Mouse (Mus musculus) limb, embryonic 13.5 days (tissue): Measurements from ENCODE around the gene Crct1. TPM values are rescaled to one million over a fixed set of nuclear protein-coding genes. Genes with fewer than 3 reads are reported as not detected.

Source experiments
- ATAC-seq: fragments of 200-750 bp; cut with Nextera tagmentation; 2 replicates; pipeline ENCODE4 v1.8.0; 2017; ENCODE audit warnings: low read depth, moderate number of reproducible peaks, moderate TSS enrichment; ENCODE audit not compliant: low FRiP score
- H3K27ac ChIP-seq: fragments of 300-500 bp; sonication (generic); 2 replicates; pipeline ENCODE4 v1.5.1; 2015; ENCODE audit warnings: inconsistent platforms, mild to moderate bottlenecking, moderate library complexity
- H3K27me3 ChIP-seq: fragments of 300-500 bp; sonication (generic); 2 replicates; pipeline ENCODE4 v1.6.1; 2015; ENCODE audit warnings: mild to moderate bottlenecking, inconsistent platforms
- H3K36me3 ChIP-seq: fragments of 300-500 bp; sonication (generic); 2 replicates; pipeline ENCODE4 v1.6.1; 2015; ENCODE audit warnings: inconsistent platforms, mild to moderate bottlenecking, moderate library complexity
- H3K4me1 ChIP-seq: fragments of 300-500 bp; sonication (generic); 2 replicates; pipeline ENCODE4 v1.6.1; 2015; ENCODE audit warnings: inconsistent platforms
- H3K4me2 ChIP-seq: fragments of 300-500 bp; sonication (generic); replicated peaks from 2 replicates; pipeline ENCODE4 v1.6.1; 2015; ENCODE audit warnings: inconsistent platforms, mild to moderate bottlenecking, moderate library complexity
- H3K4me3 ChIP-seq: fragments of 300-500 bp; sonication (generic); 2 replicates; pipeline ENCODE4 v1.5.1; 2015; ENCODE audit warnings: moderate library complexity, mild to moderate bottlenecking, inconsistent platforms
- H3K9ac ChIP-seq: fragments of 300-500 bp; sonication (generic); 2 replicates; pipeline ENCODE4 v1.6.1; 2015; ENCODE audit warnings: mild to moderate bottlenecking, inconsistent platforms
- H3K9me3 ChIP-seq: fragments of 300-500 bp; sonication (generic); 2 replicates; pipeline ENCODE4 v1.6.1; 2016; ENCODE audit warnings: inconsistent platforms
- WGBS: fragments of 180-500 bp; shearing (Covaris S2); methylation state at CpG from one replicate; pipeline ENCODE4 v1.1.7; 2015; 5-methylcytosine and 5-hydroxymethylcytosine counted together
- polyA plus RNA-seq: library from polyadenylated mRNA; unstranded; fragments of >200 nt; fragmentation: Nextera tagmentation; extraction: Ambion mirVana; gene quantifications from 2 replicates; pipeline ENCODE4 v1.2.1, GENCODE M21; 2015

The Crct1 gene
- 0.42 and 1.0 TPM in 2 replicates for polyA plus RNA-seq

DNA sequence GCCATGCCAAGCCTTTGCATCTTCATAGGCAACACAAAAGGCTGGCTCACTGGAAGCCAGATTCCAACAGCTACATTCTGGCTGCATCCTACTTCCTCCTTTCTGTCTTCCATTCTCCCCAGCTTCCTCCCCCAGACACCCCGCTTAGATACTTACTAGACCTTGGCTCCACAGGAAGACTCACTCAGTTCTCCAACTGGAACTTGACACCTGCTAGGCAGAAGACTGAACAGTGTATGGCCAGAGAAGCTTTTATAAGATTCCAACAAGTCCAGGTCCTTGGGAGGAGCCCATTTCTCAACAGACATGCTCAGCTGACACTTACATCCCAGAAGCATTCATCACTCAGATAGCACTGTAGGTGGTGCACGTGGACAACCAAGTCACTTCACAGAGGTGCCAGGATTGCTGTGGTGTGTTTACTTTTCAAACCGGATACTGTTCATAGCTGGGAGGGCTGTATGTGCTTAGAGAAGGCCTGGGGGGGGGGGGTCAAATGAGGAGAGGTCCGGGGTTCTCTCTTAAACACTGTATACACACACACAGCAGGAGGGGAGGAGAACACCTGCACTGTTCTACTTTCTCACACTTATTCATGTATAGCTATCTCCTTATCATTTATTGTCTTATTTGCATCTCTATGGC, at the start of gene Crct1:
Crct1 (minus strand) TSS at position 228 of the 645 bp plus-strand sequence.
- H3K4me2 ChIP-seq: peak within 1 kb of the TSS; percentile 81
- no peak for ATAC-seq
- peaks cover 6% of the 10 kb centered on the region; the same call in 1 of the 2 replicates for H3K27me3 ChIP-seq
- 53% methylated on average over 4 of the region's 4 CpGs for WGBS
- H3K36me3 ChIP-seq: no peaks in the 10 kb centered on the region
- no peak within 1 kb of the TSS for H3K27ac ChIP-seq
- peak within 1 kb of the TSS; percentile 51 for H3K4me3 ChIP-seq
- no peaks in the 10 kb centered on the region for H3K9me3 ChIP-seq
- H3K9ac ChIP-seq: peak within 1 kb of the TSS; percentile 62
- H3K4me1 ChIP-seq: peaks cover 6% of the 10 kb centered on the region; the same call in 1 of the 2 replicates

DNA sequence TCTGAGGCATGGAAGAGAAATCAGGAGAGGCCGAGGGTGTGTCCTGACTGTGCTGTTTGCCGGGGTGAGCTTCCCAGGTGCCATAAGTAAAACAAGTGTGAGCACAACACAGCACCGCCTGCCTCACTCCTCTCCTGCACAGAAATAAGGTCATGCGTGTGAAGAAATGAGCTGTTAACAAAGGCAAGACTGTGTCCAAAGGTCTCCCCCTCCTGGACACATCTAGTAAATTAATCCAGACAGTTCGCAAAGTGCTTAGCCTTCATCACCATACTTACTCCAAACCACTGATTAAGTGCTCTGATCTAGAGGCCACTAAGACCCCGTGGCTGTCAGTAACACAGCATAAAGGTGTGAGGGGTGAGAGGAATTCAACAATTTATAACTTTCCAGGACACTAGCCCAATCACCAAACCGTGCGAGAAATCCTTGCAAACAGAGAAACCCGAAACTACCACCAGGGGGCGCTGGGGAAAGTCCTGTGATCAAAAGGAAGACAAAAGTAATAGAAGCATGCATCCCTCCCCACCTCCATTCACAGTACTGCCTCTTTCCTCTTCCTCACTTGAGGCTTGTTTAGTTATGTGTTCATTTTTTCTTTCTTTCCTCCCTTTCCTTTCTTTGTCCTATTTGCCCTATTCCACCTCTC, 37.5 kb upstream of the Crct1 start:
- no peaks in the 10 kb centered on the region for H3K4me1 ChIP-seq
- no peak overlapping the region for H3K4me2 ChIP-seq
- H3K4me3 ChIP-seq: no peak overlapping the region
- no peak overlapping the region for H3K27ac ChIP-seq
- no peak overlapping the region for H3K9ac ChIP-seq
- 51% methylated on average over 10 of the region's 10 CpGs for WGBS
- H3K27me3 ChIP-seq: no peaks in the 10 kb centered on the region
- ATAC-seq: no peak
- H3K9me3 ChIP-seq: no peaks in the 10 kb centered on the region
- no peaks in the 10 kb centered on the region for H3K36me3 ChIP-seq

DNA sequence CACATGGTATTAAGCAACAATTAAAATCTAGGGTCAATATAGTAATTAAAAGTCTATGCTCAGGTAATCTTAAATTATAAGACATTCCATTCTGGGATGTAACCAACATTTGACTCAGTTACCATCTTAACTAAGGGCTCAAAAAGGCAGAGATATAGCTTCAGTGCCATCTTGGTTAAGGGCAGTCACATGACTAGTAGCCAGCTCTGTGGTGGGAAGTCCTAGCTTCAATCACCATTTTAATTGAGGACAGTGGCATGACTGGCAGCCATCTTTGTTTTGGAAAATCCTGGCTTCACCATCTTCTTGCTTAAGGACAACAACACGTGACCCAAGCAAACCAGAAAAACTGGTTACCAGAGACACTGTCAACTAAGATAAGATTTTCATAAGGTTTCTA, 34.7 kb upstream of the Crct1 start:
- no peak overlapping the region for H3K9ac ChIP-seq
- no peak for ATAC-seq
- no peak overlapping the region for H3K27ac ChIP-seq
- H3K27me3 ChIP-seq: no peaks in the 10 kb centered on the region
- 80% methylated on average over 1 of the region's 1 CpGs for WGBS
- no peaks in the 10 kb centered on the region for H3K36me3 ChIP-seq
- no peaks in the 10 kb centered on the region for H3K4me1 ChIP-seq
- H3K4me2 ChIP-seq: no peak overlapping the region
- H3K4me3 ChIP-seq: no peak overlapping the region
- no peaks in the 10 kb centered on the region for H3K9me3 ChIP-seq

DNA sequence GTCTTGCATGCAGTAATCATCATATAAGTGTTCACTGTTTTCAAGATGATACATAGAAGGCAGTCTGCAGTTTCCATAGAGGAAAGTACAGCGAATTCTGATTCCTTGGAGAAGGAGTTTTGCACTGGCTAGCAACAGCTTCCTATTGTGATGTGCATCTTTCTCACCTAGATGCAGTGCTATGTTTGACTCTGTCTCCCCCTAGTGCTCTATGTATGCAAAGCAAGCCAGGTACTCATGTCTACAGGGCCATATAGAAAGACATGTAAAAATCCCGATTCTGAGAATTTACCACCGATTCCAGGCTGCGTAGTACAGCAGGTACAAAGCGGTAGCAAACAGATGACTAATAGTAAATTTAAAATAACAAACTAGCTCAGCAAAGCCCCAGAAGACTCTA, 16.0 kb upstream of the Crct1 start:
- 55% methylated on average over 5 of the region's 5 CpGs for WGBS
- no peaks in the 10 kb centered on the region for H3K27me3 ChIP-seq
- H3K4me1 ChIP-seq: no peaks in the 10 kb centered on the region
- H3K9ac ChIP-seq: no peak overlapping the region
- H3K4me2 ChIP-seq: no peak overlapping the region
- no peak overlapping the region for H3K4me3 ChIP-seq
- H3K27ac ChIP-seq: no peak overlapping the region
- no peaks in the 10 kb centered on the region for H3K9me3 ChIP-seq
- ATAC-seq: peak; percentile 66; the same call in 1 of the 2 replicates
- no peaks in the 10 kb centered on the region for H3K36me3 ChIP-seq

DNA sequence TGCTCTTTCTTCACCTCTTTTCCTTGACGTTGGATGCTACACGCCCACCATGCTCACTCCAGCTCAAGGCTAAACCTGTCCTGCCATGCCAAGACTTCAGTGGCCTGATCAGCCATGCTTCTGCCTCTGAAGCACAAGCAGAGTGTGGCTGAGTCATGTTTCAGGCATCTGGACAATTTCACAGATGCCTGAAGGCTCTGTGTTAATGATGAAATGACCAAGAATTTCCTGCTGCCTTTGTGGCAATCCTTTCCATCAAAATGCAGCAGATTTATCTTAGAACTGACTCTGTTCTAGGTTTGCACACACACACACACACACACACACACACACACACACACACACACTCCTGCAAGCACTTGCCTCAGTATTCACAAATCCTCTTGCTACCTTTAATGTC, 10.0 kb upstream of the Crct1 start:
- Histone ChIP-seq H3K9ac (no peak overlapping the region), H3K9me3 (no peaks in the 10 kb centered on the region), H3K4me3 (no peak overlapping the region), H3K36me3 (no peaks in the 10 kb centered on the region), H3K27me3 (no peaks in the 10 kb centered on the region), H3K27ac (no peak overlapping the region), H3K4me1 (no peaks in the 10 kb centered on the region), H3K4me2 (no peak overlapping the region)
- 71% methylated on average over 2 of the region's 2 CpGs for WGBS
- no peak for ATAC-seq

DNA sequence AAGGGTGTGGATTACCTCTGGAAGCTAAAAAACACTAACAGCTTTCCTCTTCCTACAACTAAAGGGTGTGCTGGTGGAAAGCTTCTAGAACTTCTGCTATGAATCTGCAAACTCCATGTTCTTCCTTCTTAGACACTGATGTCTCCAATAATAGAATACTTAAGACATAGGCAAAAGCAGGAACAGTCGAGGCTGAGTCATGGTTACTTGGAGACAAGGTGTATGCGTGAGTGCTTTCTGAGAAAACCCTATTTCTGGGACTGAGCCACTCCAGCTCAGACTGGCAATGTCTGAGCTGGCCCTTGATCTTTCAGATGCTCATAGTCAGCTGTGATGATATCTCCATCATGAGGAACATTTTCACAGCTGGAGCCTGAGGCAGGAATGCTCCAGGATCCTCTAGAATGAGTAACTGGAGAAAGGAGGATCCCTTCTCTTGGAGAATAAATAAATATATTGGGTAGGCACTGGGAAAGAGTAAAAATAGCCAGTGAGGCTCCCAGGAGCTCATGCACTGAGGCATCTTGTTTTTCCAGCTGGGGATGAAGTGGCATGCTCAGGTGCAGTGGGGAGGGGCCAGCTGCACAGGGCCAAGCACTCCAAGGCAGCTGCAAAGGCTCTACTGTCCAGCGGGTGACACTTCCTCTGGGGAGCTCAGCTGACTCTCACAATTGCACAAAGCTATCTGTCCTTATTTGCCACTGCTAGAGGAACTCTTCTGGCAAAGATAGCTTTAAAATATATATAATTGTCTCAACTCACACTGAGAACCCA, 8.1 kb upstream of the Crct1 start:
- H3K27ac ChIP-seq: no peak overlapping the region
- no peaks in the 10 kb centered on the region for H3K9me3 ChIP-seq
- H3K4me3 ChIP-seq: no peak overlapping the region
- WGBS: 74% methylated on average over 3 of the region's 3 CpGs
- ATAC-seq: no peak
- no peaks in the 10 kb centered on the region for H3K36me3 ChIP-seq
- H3K9ac ChIP-seq: no peak overlapping the region
- H3K4me1 ChIP-seq: no peaks in the 10 kb centered on the region
- no peaks in the 10 kb centered on the region for H3K27me3 ChIP-seq
- no peak overlapping the region for H3K4me2 ChIP-seq

DNA sequence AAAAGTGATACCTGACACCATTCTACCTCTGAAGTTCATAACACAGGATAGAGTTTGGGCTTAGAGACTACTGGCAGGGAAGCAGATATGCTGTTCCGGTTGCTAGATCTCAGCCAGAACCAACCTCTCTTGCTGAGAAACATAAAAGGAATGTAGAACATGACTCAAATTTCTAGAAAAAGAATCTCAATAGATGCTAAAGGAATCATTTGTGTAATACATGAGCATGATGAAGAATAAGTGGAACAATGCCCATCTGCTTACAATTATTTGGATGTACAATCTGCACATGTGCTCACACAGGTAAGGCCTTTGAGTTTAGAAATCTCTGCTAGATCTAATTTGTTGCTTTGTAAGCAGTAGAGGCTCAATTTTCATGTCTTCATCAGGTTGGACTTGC, 5.7 kb upstream of the Crct1 start:
- no peaks in the 10 kb centered on the region for H3K4me1 ChIP-seq
- 88% methylated on average over 1 of the region's 1 CpGs for WGBS
- no peak for ATAC-seq
- H3K36me3 ChIP-seq: no peaks in the 10 kb centered on the region
- H3K27ac ChIP-seq: no peak overlapping the region
- H3K27me3 ChIP-seq: peaks cover 4% of the 10 kb centered on the region; the same call in 1 of the 2 replicates
- H3K4me2 ChIP-seq: no peak overlapping the region
- no peak overlapping the region for H3K9ac ChIP-seq
- no peaks in the 10 kb centered on the region for H3K9me3 ChIP-seq
- H3K4me3 ChIP-seq: no peak overlapping the region

DNA sequence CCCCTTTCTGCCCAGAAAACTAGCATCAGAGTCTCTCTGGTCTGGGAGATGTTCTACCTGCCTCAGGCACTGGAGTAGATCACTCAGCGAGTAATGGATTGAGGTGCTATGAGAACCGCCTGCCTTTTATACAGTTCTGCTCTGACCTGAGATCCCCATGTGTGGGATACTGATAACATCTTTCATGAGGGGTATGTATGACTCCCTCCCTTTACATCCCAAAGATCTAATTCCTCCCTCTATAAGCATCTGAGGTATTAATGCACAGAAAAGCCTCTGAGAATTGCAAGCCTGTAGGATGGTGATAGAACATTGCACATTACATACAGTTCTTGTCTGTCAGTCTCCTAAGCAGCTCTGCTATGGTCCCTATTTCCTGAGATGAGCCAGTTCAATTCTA, 3.5 kb upstream of the Crct1 start, which contains the start of gene Lce1m:
Lce1m (minus strand) TSS at position 101 of the 400 bp plus-strand sequence.
- Histone ChIP-seq H3K9me3 (no peaks in the 10 kb centered on the region), H3K36me3 (no peaks in the 10 kb centered on the region), H3K4me1 (peaks cover 6% of the 10 kb centered on the region; the same call in 1 of the 2 replicates), H3K4me3 (no peak within 1 kb of the TSS), H3K27ac (no peak within 1 kb of the TSS), H3K4me2 (no peak within 1 kb of the TSS), H3K9ac (no peak within 1 kb of the TSS), H3K27me3 (peaks cover 4% of the 10 kb centered on the region; the same call in 1 of the 2 replicates)
- no peak for ATAC-seq
- WGBS: 82% methylated on average over 2 of the region's 2 CpGs

DNA sequence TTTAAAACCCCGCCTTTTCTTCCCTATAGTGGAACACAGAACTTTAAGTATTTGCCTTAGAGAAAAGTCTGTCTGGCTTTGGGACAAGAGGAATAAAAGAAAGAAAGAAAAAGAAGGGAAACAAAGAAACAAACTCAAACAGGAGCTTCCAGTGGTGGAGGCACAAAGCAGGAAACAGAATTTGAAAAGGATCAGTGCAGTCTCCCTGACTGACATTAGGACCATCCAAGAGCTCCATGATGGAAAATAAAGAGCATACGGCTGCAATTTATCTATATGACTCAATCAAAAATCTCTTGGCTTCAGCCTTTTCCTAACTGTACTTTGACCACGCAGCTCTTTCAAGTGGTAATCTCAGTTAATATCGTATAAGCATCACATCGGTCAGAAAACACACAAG, 616 bp downstream of the Crct1 start:
- H3K4me1 ChIP-seq: peaks cover 6% of the 10 kb centered on the region; the same call in 1 of the 2 replicates
- H3K36me3 ChIP-seq: no peaks in the 10 kb centered on the region
- peaks cover 6% of the 10 kb centered on the region; the same call in 1 of the 2 replicates for H3K27me3 ChIP-seq
- H3K4me2 ChIP-seq: peak overlapping the region; percentile 81
- peak overlapping the region; percentile 51 for H3K4me3 ChIP-seq
- H3K9me3 ChIP-seq: no peaks in the 10 kb centered on the region
- WGBS: 36% methylated on average over 5 of the region's 5 CpGs
- H3K9ac ChIP-seq: peak overlapping the region; percentile 62
- no peak for ATAC-seq
- no peak overlapping the region for H3K27ac ChIP-seq

DNA sequence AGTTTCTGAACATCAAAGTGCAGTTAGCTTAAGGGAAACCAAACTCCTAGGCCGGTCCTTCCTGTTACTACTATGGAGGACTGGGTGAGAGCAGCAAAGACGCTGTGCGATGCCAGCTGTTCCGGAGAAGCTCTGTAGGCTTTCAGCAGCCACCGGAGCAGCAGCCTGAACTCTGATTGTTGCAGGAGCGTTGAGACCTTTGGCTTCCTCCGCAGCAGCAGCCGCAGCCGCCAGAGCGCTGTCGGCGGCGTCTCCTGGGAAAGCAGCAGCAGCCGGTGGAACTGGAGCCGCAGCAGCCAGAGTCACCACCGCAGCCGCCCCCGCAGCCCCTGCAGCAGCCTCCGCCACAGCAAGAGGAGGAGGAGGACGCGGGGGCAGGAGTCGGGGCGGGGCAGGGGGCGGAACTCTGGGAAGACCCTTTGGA, 1.1 kb downstream of the Crct1 start:
- peaks cover 6% of the 10 kb centered on the region; the same call in 1 of the 2 replicates for H3K4me1 ChIP-seq
- no peaks in the 10 kb centered on the region for H3K36me3 ChIP-seq
- peak overlapping the region; percentile 62 for H3K9ac ChIP-seq
- no peak overlapping the region; the same call in 1 of the 2 replicates for H3K27ac ChIP-seq
- peaks cover 6% of the 10 kb centered on the region; the same call in 1 of the 2 replicates for H3K27me3 ChIP-seq
- peak overlapping the region; percentile 51 for H3K4me3 ChIP-seq
- peak; percentile 90 for ATAC-seq
- H3K4me2 ChIP-seq: peak overlapping the region; percentile 81
- no peaks in the 10 kb centered on the region for H3K9me3 ChIP-seq
- 0% methylated on average over 24 of the region's 24 CpGs for WGBS

DNA sequence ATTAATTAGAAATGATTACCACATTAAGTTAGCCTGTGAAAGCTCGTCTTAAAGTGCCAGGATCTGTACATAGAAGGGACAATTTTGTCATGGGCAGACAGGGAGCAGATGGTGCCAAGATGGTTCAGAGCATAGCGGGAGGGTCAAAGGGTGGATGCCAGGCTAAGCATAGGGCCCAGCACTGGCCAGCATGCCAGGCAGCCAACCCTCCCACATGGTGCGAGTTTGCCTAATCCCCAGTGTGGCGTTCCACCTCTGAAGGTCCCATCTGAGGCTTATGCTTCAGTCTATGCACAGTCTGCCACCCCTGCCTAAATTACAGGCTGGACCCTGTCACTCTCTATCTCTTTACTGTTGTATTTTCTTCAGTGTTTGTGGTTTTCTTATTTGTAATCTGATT, 12.6 kb downstream of the Crct1 start:
- no peak overlapping the region for H3K4me3 ChIP-seq

DNA sequence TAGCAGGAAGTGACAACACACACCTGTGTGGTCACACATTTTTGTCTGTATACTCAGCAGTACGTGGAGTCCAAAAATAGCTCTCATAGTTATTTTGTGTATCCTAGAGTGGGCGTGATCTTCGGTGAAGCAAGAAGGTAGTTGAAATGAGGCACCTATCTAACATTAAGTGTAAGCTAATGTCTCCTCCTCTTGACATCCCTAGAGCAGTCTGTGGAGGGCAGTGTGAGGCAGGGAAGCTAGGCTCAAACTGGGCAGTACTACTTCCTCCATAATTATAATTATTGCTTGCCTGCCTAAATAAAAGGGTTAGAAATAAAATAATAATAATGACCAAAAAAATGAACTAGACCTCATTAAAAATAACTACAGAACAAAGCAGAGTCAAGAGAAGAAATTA, 14.9 kb downstream of the Crct1 start:
- H3K27ac ChIP-seq: no peak overlapping the region
- no peak overlapping the region for H3K9ac ChIP-seq
- H3K4me2 ChIP-seq: no peak overlapping the region
- no peak overlapping the region for H3K4me3 ChIP-seq
- H3K4me1 ChIP-seq: 0 out of 2 replicates have a peak, but pooled peaks cover 3% of the 10 kb centered on the region
- 76% methylated on average over 3 of the region's 3 CpGs for WGBS
- no peak for ATAC-seq
- no peaks in the 10 kb centered on the region for H3K9me3 ChIP-seq
- H3K36me3 ChIP-seq: no peaks in the 10 kb centered on the region
- H3K27me3 ChIP-seq: no peaks in the 10 kb centered on the region; the same call in 1 of the 2 replicates

More for the DNA sequence above, 12.6 kb downstream of the Crct1 start:
- Histone ChIP-seq H3K9me3 (no peaks in the 10 kb centered on the region), H3K27ac (no peak overlapping the region), H3K36me3 (no peaks in the 10 kb centered on the region), H3K4me1 (no peaks in the 10 kb centered on the region), H3K9ac (no peak overlapping the region), H3K27me3 (no peaks in the 10 kb centered on the region; the same call in 1 of the 2 replicates), H3K4me2 (no peak overlapping the region)
- ATAC-seq: no peak
- WGBS: 75% methylated on average over 4 of the region's 4 CpGs
